Mouse (Mus musculus) forebrain, embryonic 10.5 days (tissue): Measurements from ENCODE around the gene Shc3. TPM values are rescaled to one million over a fixed set of nuclear protein-coding genes. Genes with fewer than 3 reads are reported as not detected.

Experiments
- DNase-seq: peaks from one replicate; pipeline ENCODE4 v3.0.0-alpha.2; 2017; ENCODE audit warnings: low spot score; ENCODE audit errors: extremely low spot score
- H3K27ac ChIP-seq: fragments of 300-500 bp; sonication (generic); 2 replicates; pipeline ENCODE4 v1.5.1; 2016; ENCODE audit warnings: mild to moderate bottlenecking
- H3K27me3 ChIP-seq: fragments of 300-500 bp; sonication (generic); 2 replicates; pipeline ENCODE4 v1.6.1; 2016; ENCODE audit warnings: mild to moderate bottlenecking; ENCODE audit not compliant: poor library complexity, severe bottlenecking
- H3K36me3 ChIP-seq: fragments of 300-500 bp; sonication (generic); replicated peaks from 2 replicates; pipeline ENCODE4 v1.6.1; 2016; ENCODE audit warnings: mild to moderate bottlenecking, moderate library complexity
- H3K4me1 ChIP-seq: fragments of 300-500 bp; sonication (generic); 2 replicates; pipeline ENCODE4 v1.6.1; 2016
- H3K4me3 ChIP-seq: fragments of 300-500 bp; sonication (generic); 2 replicates; pipeline ENCODE4 v1.5.1; 2016; ENCODE audit warnings: mild to moderate bottlenecking, moderate library complexity
- H3K9me3 ChIP-seq: fragments of 300-500 bp; sonication (generic); 2 replicates; pipeline ENCODE4 v1.6.1; 2016; ENCODE audit warnings: mild to moderate bottlenecking, moderate library complexity
- WGBS: fragments of 180-500 bp; shearing (Covaris S2); methylation state at CpG from one replicate; pipeline ENCODE4 v1.1.7; 2016; 5-methylcytosine and 5-hydroxymethylcytosine counted together
- polyA plus RNA-seq: library from polyadenylated mRNA; unstranded; fragments of >200 nt; fragmentation: Nextera tagmentation; extraction: Ambion mirVana; gene quantifications from 2 replicates; pipeline ENCODE4 v1.2.1, GENCODE M21; 2016

The Shc3 gene
- polyA plus RNA-seq, 1 experiment from 2014 or later, result 3.1 TPM

GRCm38 (mm10) chr13:51456190-51456878 lies 112.9 kb downstream of the Shc3 start:
- Histone ChIP-seq H3K9me3 (no peaks in the 10 kb centered on the region), H3K4me3 (no peak overlapping the region), H3K4me1 (no peaks in the 10 kb centered on the region), H3K27me3 (no peaks in the 10 kb centered on the region), H3K27ac (no peak overlapping the region), H3K36me3 (peaks cover 20% of the 10 kb centered on the region)
- WGBS, result 63% methylated on average over 4 of the region's 4 CpGs
- no peak for DNase-seq

DNA sequence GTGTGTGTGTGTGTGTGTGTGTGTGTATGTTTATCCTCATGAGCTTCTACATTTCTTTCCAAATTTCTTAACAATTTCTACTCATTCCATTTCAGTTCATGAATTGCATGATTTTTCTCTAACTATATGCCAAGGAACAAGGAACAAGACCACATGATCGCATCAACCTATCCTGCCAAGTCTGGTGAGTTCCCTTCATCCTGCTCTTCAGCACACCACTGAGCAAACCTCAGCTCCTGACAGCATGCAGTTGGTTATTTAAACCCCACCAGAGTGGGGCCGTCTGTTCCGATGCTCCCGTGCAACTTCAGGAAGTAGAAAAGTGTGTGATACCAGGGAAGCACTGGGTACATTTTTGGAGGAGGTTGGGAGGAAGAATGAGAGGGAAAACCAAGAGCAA lies 122.7 kb downstream of the Shc3 start:
- Histone ChIP-seq H3K9me3 (no peaks in the 10 kb centered on the region), H3K27me3 (no peaks in the 10 kb centered on the region), H3K4me3 (no peak overlapping the region), H3K27ac (no peak overlapping the region), H3K4me1 (no peaks in the 10 kb centered on the region), H3K36me3 (peaks cover 9% of the 10 kb centered on the region)
- 89% methylated on average over 4 of the region's 4 CpGs for WGBS
- no peak for DNase-seq

DNA sequence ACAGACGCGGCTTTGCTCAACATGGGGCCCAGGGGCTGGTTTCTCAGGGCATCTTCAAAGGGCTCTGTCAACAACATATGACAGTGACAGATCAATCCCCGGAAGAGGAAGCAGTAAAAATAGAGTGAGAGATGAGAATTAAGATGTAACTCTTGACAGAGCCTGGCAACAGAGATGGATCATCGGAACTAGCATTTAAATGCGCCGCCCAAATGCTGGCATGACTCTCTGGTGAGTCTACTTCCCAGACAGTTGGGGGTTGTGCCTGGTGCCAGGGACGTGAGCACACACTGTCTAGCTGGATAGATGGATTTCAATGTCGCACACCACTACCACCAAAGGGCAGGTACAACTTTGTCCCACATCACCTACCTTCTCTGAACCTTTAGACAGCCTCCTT lies 126.3 kb downstream of the Shc3 start:
- Histone ChIP-seq H3K9me3 (peaks cover 6% of the 10 kb centered on the region; the same call in 1 of the 2 replicates), H3K27ac (no peak overlapping the region), H3K36me3 (peaks cover 9% of the 10 kb centered on the region), H3K4me3 (no peak overlapping the region), H3K27me3 (no peaks in the 10 kb centered on the region), H3K4me1 (no peaks in the 10 kb centered on the region)
- WGBS, result 94% methylated on average over 8 of the region's 8 CpGs
- DNase-seq, result no peak

- WGBS, result 66% methylated on average over 14 of the region's 14 CpGs
- H3K27ac ChIP-seq, result no peak overlapping the region
Observed at GRCm38 (mm10) chr13:51437105-51438085, 131.8 kb downstream of the Shc3 start.

GRCm38 (mm10) chr13:51435146-51435545 lies 134.1 kb downstream of the Shc3 start:
- Histone ChIP-seq H3K4me3 (no peak overlapping the region), H3K4me1 (peaks cover 7% of the 10 kb centered on the region), H3K27me3 (no peaks in the 10 kb centered on the region), H3K27ac (no peak overlapping the region), H3K9me3 (peaks cover 9% of the 10 kb centered on the region; the same call in 1 of the 2 replicates), H3K36me3 (peaks cover 4% of the 10 kb centered on the region; the same call in 1 of the 2 replicates)
- WGBS, result 80% methylated on average over 2 of the region's 2 CpGs
- no peak for DNase-seq

More at GRCm38 (mm10) chr13:51437105-51438085, 131.8 kb downstream of the Shc3 start:
- no peak for DNase-seq
- peaks cover 5% of the 10 kb centered on the region for H3K36me3 ChIP-seq
- peaks cover 7% of the 10 kb centered on the region for H3K4me1 ChIP-seq
- no peak overlapping the region for H3K4me3 ChIP-seq
- peaks cover 9% of the 10 kb centered on the region; the same call in 1 of the 2 replicates for H3K9me3 ChIP-seq
- no peaks in the 10 kb centered on the region for H3K27me3 ChIP-seq

DNA sequence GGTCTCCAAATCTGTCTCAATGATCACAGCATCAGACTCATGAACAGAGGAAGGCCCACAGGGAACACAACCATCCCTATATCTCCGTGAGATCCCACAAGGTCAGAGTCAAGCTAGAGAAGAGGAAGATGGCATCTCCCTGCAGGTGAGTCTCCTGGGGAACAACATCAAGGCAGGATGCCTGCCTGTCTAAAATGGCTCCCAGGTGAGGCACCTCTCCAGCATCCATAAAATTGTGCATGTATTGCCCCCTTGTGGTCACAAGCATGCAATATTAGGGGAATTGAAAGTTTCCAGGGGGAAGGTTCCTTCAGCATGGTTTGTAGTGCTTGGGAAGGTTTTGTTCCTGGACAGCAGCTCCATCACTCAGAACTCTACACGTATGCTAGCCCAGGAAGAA lies 134.8 kb downstream of the Shc3 start:
- no peak for DNase-seq

GRCm38 (mm10) chr13:51433371-51433770 lies 135.8 kb downstream of the Shc3 start:
- H3K27me3 ChIP-seq, result no peaks in the 10 kb centered on the region
- DNase-seq, result no peak
- no peak overlapping the region for H3K27ac ChIP-seq
- no peak overlapping the region for H3K4me3 ChIP-seq
- peaks cover 3% of the 10 kb centered on the region; the same call in 1 of the 2 replicates for H3K9me3 ChIP-seq
- peaks cover 4% of the 10 kb centered on the region; the same call in 1 of the 2 replicates for H3K36me3 ChIP-seq
- 65% methylated on average over 3 of the region's 3 CpGs for WGBS
- peaks cover 7% of the 10 kb centered on the region for H3K4me1 ChIP-seq

More for the DNA sequence above, 134.8 kb downstream of the Shc3 start:
- peaks cover 4% of the 10 kb centered on the region; the same call in 1 of the 2 replicates for H3K36me3 ChIP-seq
- peaks cover 7% of the 10 kb centered on the region for H3K4me1 ChIP-seq
- no peak overlapping the region for H3K4me3 ChIP-seq
- 71% methylated on average over 2 of the region's 2 CpGs for WGBS
- peaks cover 9% of the 10 kb centered on the region; the same call in 1 of the 2 replicates for H3K9me3 ChIP-seq
- no peak overlapping the region for H3K27ac ChIP-seq
- no peaks in the 10 kb centered on the region for H3K27me3 ChIP-seq

- no peak for DNase-seq
- H3K4me1 ChIP-seq, result peaks cover 5% of the 10 kb centered on the region; the same call in 1 of the 2 replicates
- WGBS, result 88% methylated on average over 4 of the region's 4 CpGs
- peaks cover 15% of the 10 kb centered on the region for H3K36me3 ChIP-seq
- no peaks in the 10 kb centered on the region for H3K9me3 ChIP-seq
- H3K4me3 ChIP-seq, result no peak overlapping the region
- no peaks in the 10 kb centered on the region for H3K27me3 ChIP-seq
- no peak overlapping the region for H3K27ac ChIP-seq
Observed at GRCm38 (mm10) chr13:51425662-51426443, 143.4 kb downstream of the Shc3 start.

DNA sequence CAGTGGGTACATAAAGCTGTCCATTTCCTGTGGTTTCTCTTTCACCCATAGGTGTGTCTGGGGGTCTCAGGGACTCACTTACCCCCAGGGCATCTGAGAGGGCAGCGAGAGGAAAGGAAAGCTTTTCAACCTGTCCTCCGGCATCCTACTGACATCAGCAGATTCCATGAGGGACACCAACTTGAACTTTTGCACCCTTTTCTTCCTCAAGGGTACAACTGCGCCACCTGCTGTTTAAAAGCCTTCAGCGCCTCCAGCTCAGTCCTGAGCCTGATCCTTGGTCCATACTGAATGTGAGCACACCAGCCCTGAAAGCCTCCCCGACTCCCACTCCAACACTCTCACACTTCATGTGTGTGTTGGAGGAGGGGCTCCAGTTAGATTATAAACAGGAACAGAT lies 144.6 kb downstream of the Shc3 start:
- Histone ChIP-seq H3K27ac (no peak overlapping the region), H3K9me3 (no peaks in the 10 kb centered on the region), H3K27me3 (no peaks in the 10 kb centered on the region), H3K4me1 (peaks cover 5% of the 10 kb centered on the region; the same call in 1 of the 2 replicates), H3K36me3 (peaks cover 25% of the 10 kb centered on the region), H3K4me3 (no peak overlapping the region)
- DNase-seq, result peak; percentile 70
- WGBS, result 24% methylated on average over 5 of the region's 5 CpGs

GRCm38 (mm10) chr13:51423647-51424046 lies 145.6 kb downstream of the Shc3 start:
- DNase-seq, result no peak
- Histone ChIP-seq H3K4me3 (no peak overlapping the region), H3K4me1 (peaks cover 9% of the 10 kb centered on the region), H3K27me3 (no peaks in the 10 kb centered on the region), H3K36me3 (peaks cover 34% of the 10 kb centered on the region), H3K9me3 (no peaks in the 10 kb centered on the region), H3K27ac (no peak overlapping the region)
- WGBS, result 80% methylated on average over 9 of the region's 9 CpGs

GRCm38 (mm10) chr13:51420861-51421260 lies 148.4 kb downstream of the Shc3 start:
- H3K9me3 ChIP-seq, result no peaks in the 10 kb centered on the region
- H3K27me3 ChIP-seq, result no peaks in the 10 kb centered on the region
- H3K4me1 ChIP-seq, result peaks cover 28% of the 10 kb centered on the region
- H3K27ac ChIP-seq, result no peak overlapping the region
- 89% methylated on average over 9 of the region's 9 CpGs for WGBS
- H3K36me3 ChIP-seq, result peaks cover 42% of the 10 kb centered on the region
- no peak overlapping the region for H3K4me3 ChIP-seq
- DNase-seq, result no peak

DNA sequence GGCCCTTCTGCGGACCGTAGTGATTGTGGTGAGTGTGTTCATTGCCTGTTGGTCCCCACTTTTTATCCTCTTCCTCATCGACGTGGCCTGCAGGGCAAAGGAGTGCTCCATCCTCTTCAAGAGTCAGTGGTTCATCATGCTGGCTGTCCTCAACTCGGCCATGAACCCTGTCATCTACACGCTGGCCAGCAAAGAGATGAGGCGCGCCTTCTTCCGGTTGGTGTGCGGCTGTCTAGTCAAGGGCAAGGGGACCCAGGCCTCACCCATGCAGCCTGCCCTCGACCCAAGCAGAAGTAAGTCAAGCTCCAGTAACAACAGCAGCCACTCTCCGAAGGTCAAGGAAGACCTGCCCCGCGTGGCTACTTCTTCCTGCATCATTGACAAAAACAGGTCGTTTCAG lies 149.7 kb downstream of the Shc3 start:
- peaks cover 26% of the 10 kb centered on the region for H3K4me1 ChIP-seq
- H3K9me3 ChIP-seq, result peaks cover 10% of the 10 kb centered on the region
- H3K36me3 ChIP-seq, result peaks cover 56% of the 10 kb centered on the region
- H3K4me3 ChIP-seq, result no peak overlapping the region
- WGBS, result 92% methylated on average over 15 of the region's 15 CpGs
- DNase-seq, result no peak
- H3K27me3 ChIP-seq, result no peaks in the 10 kb centered on the region
- no peak overlapping the region for H3K27ac ChIP-seq
